Mouse (Mus musculus): ENCODE results near the gene Col27a1.

Gene Col27a1

DNA sequence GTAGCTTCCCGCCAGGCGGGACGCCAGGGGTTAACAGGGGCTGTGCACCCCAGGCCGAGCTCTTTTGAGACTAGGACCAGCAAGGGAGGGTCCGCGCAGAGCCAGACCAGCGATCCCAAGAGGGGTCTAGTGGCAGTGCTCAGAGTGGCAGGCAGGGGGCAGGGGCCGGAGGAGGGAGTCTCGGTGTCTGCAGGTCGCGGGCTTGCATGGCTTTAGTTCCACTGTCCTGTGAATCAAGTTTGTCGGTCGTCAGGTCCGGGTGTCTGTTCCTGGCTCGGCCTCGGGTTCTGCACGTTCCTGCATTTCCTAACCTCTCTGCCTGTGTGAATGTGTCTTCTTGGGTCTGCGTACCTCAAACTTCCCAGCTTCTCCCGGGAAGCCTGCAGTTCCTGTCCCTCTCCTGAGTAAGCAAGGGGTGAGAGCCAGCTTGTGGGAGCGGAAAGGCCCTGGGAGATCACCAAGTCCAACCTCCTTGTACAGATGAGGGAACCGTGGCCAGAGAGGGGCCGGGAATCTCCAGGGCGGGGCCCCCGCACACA lies 2.3 kb downstream of the Col27a1 start:
- peak; percentile 46 for DNase-seq (ENCODE audit: low read depth, low spot score)
- no peaks in the 10 kb centered on the region for H3K27me3 ChIP-seq (ENCODE audit: control insufficient read depth, insufficient read depth, low read length, poor library complexity, severe bottlenecking)

DNA sequence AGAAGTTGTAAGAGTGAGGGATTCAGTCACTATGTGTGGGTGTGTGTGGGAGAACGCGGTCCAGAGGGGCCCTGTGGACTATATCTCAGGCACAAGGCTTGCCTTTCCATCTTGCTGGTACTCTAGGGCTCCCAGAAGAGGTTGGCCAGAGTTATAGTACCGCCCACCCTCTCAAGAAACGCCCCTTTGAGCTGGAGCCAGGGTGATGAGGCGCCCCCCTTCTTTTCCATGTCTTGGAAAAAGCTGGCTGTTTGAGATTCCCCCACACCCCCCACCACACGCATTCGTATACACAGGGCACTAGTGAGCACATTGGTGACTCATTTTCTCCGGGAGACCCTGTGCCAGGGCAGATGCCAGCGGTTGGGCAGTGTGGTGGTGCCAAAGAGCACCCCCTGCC lies 2.8 kb downstream of the Col27a1 start:
- no peaks in the 10 kb centered on the region for H3K27me3 ChIP-seq (ENCODE audit: control insufficient read depth, insufficient read depth, low read length, poor library complexity, severe bottlenecking)
- DNase-seq (ENCODE audit: low read depth, low spot score): no peak
- H3K36me3 ChIP-seq (ENCODE audit: control insufficient read depth, insufficient read depth, low read length, poor library complexity, severe bottlenecking): no peaks in the 10 kb centered on the region

More for the DNA sequence above, 2.3 kb downstream of the Col27a1 start:
- H3K36me3 ChIP-seq (ENCODE audit: control insufficient read depth, insufficient read depth, low read length, poor library complexity, severe bottlenecking): no peaks in the 10 kb centered on the region

DNA sequence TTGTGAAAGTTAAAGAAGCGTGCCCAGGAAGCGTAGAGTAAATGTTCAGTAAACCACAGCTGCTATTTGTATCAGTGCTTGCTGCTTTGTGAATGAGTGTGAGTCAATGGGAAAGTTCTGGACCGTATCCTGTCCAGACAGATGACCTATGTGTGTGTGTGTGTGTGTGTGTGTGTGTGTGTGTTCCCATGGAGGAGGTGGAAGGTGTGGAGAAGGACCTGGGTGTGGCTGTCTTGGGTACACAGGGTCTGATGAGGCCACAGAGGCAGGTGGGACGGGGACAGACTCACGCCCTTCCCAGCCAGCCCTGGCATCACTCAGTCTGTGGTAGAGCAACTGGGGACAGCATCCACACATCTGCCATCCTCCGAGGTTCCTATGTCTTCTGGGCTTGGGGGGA lies 3.7 kb downstream of the Col27a1 start:
- H3K27me3 ChIP-seq (ENCODE audit: control insufficient read depth, insufficient read depth, low read length, poor library complexity, severe bottlenecking): no peaks in the 10 kb centered on the region
- H3K36me3 ChIP-seq (ENCODE audit: control insufficient read depth, insufficient read depth, low read length, poor library complexity, severe bottlenecking): no peaks in the 10 kb centered on the region
- DNase-seq (ENCODE audit: low read depth, low spot score): peak; percentile 42

DNA sequence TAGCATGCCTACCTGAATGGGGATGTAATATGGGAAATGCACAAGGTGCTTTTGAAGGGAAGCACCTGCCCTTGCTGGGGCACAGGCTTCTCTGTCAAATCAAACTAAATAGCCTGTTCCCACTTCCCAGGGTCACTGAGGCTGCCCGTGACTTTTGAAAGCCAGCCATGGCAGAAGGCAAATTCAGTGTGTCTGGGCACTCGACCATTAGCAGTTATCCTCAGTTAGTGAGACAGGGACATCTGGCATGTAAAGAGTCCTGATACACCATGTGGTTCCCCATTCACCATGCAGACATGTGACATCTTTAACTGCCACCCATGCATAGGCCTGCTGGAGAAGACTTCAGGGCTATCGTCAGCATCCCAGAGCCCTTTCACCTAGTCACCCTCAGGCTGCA lies 5.3 kb downstream of the Col27a1 start:
- no peaks in the 10 kb centered on the region for H3K27me3 ChIP-seq (ENCODE audit: control insufficient read depth, insufficient read depth, low read length, poor library complexity, severe bottlenecking)
- DNase-seq (ENCODE audit: low read depth, low spot score): no peak
- H3K36me3 ChIP-seq (ENCODE audit: control insufficient read depth, insufficient read depth, low read length, poor library complexity, severe bottlenecking): no peaks in the 10 kb centered on the region

DNA sequence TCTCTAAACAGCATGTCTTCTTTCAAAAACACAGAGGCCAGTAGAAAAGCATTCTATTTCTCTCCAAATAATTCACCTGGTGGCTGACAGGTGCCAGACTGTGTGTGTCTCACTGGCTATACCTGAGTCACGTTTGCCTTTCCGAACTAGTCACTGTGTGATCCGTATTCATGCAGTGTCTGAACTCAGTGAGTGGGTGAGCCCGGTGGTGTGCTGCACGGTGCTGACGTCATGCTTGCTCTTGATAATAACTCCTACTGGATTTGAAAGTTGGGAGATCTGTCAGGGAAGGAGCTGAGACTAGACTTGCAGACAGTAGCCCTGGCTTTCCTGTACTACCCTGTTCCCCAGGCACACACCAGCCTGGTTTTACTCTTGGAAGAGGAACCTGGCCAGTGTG lies 5.8 kb downstream of the Col27a1 start:
- Histone ChIP-seq H3K36me3 (ENCODE audit: control insufficient read depth, insufficient read depth, low read length, poor library complexity, severe bottlenecking) (no peaks in the 10 kb centered on the region), H3K27me3 (ENCODE audit: control insufficient read depth, insufficient read depth, low read length, poor library complexity, severe bottlenecking) (no peaks in the 10 kb centered on the region)
- no peak for DNase-seq (ENCODE audit: low read depth, low spot score)

DNA sequence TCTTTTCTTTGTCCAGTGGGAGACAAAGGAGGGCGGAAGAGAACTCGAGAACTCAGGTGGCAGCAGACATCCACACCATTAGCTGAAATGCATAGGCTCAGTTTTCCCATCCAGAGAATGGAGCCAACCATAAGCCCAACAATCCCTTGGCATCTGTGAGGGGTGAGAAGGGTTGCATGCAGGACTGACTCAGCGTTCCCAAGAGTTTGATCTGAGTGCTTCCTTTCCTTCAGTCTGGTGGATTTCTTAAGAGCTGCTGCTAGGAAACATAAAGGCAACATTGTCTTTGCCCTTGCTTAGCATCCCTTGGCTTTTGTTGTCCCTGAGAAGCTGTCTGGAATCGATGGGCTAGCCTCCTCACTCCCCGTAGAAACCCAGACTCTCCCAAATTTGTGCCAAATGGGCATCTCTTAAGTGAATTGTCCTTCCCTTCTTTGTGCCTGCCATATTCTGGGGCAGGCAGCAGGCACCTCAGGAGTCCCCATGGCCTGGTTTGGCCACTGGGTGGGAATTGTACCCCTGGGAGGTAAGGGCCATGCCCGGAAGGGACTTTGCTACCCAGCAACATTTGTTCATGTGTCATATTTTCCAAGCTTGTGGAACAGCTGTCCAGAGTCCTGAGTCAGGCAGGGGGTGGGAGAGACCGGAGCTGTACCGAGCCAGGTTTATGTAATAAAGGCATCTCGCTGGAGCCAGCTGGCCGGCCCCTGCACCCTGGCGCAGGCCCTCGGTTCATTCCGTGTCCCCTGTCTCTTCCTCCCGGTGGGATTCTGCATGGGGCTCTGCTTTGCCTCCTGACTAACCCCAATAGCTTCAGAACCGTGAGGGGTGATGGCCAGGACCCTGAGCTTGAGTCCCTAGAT lies 7.5 kb downstream of the Col27a1 start:
- no peak for DNase-seq (ENCODE audit: low read depth, low spot score)
- no peaks in the 10 kb centered on the region for H3K36me3 ChIP-seq (ENCODE audit: control insufficient read depth, insufficient read depth, low read length, poor library complexity, severe bottlenecking)
- H3K27me3 ChIP-seq (ENCODE audit: control insufficient read depth, insufficient read depth, low read length, poor library complexity, severe bottlenecking): no peaks in the 10 kb centered on the region

DNA sequence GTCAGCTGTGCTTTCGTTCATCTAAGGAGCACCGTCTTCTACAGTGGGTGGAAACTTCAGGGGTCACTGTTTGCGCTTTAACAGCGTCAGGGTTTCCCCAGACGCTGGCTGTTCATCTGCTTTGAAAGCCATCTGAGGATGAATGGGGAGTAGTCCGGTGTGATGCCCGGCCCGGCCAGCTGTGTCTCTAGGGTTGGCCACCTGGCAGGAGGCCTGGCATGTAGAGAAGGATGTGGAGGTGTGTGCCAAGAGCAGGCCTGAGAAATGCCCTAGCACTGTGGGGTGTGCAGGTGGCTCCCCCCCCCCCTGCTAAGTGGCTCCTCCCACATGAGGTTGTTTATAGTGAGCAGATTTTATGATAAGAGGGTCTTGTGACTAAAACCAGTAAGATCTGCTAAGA lies 8.4 kb downstream of the Col27a1 start:
- H3K27me3 ChIP-seq (ENCODE audit: control insufficient read depth, insufficient read depth, low read length, poor library complexity, severe bottlenecking): no peaks in the 10 kb centered on the region
- DNase-seq (ENCODE audit: low read depth, low spot score): no peak
- H3K36me3 ChIP-seq (ENCODE audit: control insufficient read depth, insufficient read depth, low read length, poor library complexity, severe bottlenecking): no peaks in the 10 kb centered on the region

DNA sequence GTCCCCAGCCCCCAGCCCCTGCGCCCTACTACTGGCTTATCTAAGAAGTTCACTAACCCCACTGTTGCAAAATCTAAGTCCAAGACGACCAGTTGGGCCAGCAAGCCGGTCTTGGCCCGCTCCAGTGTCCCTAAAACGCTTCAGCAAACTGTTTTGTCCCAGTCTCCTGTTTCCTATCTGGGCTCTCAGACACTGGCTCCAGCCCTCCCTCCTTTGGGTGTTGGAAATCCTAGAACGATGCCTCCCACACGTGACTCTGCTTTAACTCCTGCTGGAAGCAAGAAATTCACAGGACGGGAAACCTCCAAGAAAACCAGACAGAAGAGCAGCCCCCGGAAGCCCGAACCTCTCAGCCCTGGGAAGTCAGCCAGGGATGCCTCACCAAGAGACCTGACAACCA lies 11.6 kb downstream of the Col27a1 start:
- no peaks in the 10 kb centered on the region for H3K27me3 ChIP-seq (ENCODE audit: control insufficient read depth, insufficient read depth, low read length, poor library complexity, severe bottlenecking)
- no peaks in the 10 kb centered on the region for H3K36me3 ChIP-seq (ENCODE audit: control insufficient read depth, insufficient read depth, low read length, poor library complexity, severe bottlenecking)
- DNase-seq (ENCODE audit: low read depth, low spot score): no peak

DNA sequence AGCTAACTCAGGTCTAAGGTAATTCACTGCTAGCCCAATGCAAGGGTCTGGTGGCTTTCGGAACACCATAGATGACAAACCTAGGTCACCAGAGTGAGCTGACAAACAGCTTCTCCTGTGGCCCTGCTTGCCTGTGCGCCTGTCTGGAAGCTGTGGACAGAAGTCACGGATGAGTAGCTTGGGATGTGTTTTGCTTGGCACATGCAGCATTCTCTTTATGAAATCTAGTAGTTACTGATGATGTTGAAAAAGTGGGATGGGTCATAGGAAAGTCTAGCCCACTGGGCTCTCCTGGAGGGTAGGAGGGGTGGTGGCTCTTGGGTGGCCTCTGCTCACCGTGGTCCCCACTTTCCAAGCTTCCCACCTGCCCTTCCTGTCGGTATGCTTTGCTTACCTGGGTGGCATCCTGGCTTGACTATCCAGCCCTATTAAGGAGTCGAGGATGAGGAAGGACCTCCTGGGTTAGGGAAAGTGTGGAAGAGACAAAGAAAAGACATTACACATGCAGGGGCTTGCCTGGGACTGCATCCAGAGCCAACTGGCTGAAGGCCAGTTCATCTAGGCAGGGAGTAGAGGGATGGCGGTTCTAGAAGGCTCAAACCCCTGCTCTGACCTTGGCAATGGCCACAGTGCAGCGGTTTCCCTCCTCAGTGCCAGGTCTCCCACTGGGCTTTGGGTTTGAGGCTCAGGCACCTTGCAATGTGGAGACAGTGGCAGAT lies 12.5 kb downstream of the Col27a1 start:
- Histone ChIP-seq H3K36me3 (ENCODE audit: control insufficient read depth, insufficient read depth, low read length, poor library complexity, severe bottlenecking) (no peaks in the 10 kb centered on the region), H3K27me3 (ENCODE audit: control insufficient read depth, insufficient read depth, low read length, poor library complexity, severe bottlenecking) (no peaks in the 10 kb centered on the region)
- DNase-seq (ENCODE audit: low read depth, low spot score): no peak

DNA sequence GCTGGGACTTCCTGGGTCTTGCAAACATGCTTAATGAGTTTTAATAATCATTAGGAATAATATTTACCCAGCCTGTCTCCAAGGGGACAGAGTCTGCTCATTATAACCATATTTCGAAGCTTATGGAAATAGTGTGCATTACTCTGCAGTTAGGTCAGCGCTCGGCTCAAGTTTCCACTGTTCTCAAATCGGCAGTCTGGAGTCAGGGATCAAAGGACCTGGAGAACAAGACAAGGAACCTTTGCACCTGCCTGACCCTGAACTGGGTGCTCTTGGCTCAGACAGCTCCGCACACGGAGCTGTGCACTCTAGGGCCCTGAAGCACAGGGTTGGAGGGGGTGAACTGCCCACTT lies 13.1 kb downstream of the Col27a1 start:
- no peak for DNase-seq (ENCODE audit: low read depth, low spot score)
- no peaks in the 10 kb centered on the region for H3K27me3 ChIP-seq (ENCODE audit: control insufficient read depth, insufficient read depth, low read length, poor library complexity, severe bottlenecking)
- no peaks in the 10 kb centered on the region for H3K36me3 ChIP-seq (ENCODE audit: control insufficient read depth, insufficient read depth, low read length, poor library complexity, severe bottlenecking)

DNA sequence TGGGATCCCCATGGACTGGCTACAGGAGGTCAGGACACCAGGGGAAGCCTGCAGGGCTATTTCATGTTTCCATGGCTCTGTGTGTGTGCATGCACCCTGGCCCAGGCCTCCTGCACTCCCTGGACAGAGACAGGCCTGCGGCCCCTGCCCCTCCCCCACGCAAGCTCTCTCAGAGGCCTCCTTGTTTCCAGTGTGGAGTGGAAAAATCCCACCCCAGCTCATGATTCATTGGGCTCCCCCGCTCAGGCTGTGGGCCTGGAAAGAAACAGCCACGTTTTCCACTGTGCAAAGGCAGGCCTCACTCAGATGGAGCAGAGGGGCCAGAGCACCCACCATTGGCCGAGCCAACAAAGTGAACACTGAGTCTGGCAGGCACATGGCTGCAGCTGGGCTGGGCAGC lies 15.1 kb downstream of the Col27a1 start:
- Histone ChIP-seq H3K27me3 (ENCODE audit: control insufficient read depth, insufficient read depth, low read length, poor library complexity, severe bottlenecking) (no peaks in the 10 kb centered on the region), H3K36me3 (ENCODE audit: control insufficient read depth, insufficient read depth, low read length, poor library complexity, severe bottlenecking) (no peaks in the 10 kb centered on the region)
- DNase-seq (ENCODE audit: low read depth, low spot score): no peak

DNA sequence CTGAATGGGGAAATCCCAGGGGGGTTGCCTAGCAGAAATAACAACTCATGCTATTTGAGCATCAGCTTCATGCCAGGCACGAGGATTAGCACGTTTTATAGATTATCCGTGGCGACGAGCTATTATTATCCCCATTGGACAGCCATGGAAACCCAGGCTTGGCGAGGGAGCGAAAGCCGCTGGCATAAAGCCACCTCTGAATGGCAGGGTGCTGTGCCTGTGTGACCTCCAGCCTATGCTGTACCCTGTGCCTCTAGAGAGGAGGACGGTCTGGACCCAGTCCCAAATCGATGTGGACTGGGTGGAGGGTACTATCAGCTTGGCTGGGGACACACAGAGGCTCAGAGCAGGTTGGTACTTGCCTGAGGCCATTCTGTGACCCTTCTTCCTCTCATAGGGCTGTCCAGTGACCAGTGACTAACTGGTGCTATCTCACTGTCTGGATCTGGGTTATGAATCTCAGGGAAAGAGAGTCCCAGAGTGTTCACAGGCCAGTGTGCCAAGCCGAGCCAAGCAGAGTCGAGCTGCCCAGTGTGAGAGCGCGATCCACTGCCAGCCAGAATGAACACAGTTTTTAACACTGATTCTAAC lies 16.3 kb downstream of the Col27a1 start:
- no peaks in the 10 kb centered on the region for H3K27me3 ChIP-seq (ENCODE audit: control insufficient read depth, insufficient read depth, low read length, poor library complexity, severe bottlenecking)
- H3K36me3 ChIP-seq (ENCODE audit: control insufficient read depth, insufficient read depth, low read length, poor library complexity, severe bottlenecking): no peaks in the 10 kb centered on the region
- no peak for DNase-seq (ENCODE audit: low read depth, low spot score)

DNA sequence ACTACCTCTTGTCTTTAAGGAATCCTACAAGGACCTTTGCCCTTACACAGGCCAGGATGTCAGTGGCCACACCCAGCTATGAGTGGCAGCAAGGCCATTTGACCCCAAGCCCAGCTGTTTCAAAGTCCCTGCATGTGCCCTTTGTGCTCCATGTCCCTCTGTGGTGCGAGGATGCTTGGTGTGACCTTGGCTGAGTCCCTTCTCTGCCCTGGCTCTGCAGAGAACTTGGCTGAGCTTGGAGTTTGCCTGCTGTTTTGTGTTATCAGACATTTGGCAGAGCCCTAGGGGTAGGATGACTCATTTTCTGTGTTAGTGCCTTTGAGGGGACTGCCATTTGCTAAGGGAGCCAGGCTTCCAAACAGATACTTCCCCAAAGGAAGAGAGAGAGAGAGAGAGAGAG lies 17.3 kb downstream of the Col27a1 start:
- DNase-seq (ENCODE audit: low read depth, low spot score): no peak
- H3K36me3 ChIP-seq (ENCODE audit: control insufficient read depth, insufficient read depth, low read length, poor library complexity, severe bottlenecking): no peaks in the 10 kb centered on the region

DNA sequence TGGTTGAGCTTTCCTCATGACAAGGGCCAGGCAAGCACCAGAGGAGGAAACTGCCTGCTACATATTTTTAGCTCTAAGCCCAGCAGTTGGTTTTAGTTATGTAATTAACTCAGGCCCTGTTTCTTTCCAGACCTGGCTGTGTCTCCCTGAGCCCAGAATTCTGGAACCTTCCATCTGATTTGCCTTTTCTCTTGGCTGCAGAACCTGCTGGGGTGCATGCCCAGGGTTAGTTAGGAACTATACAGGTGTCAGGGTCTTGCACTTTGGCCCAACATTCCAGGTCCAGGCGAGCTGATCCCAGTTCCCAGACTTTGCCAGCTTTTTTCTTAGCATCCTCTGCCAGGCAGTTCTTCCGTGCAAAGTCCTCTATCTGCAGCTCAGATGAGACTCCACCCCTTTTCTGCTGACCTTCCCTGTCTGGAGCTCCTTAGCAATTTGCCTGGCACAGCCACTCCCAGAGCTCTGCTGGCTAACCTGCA lies 18.8 kb downstream of the Col27a1 start:
- no peak for DNase-seq (ENCODE audit: low read depth, low spot score)
- no peaks in the 10 kb centered on the region for H3K36me3 ChIP-seq (ENCODE audit: control insufficient read depth, insufficient read depth, low read length, poor library complexity, severe bottlenecking)
- no peaks in the 10 kb centered on the region for H3K27me3 ChIP-seq (ENCODE audit: control insufficient read depth, insufficient read depth, low read length, poor library complexity, severe bottlenecking)

More for the DNA sequence above, 17.3 kb downstream of the Col27a1 start:
- H3K27me3 ChIP-seq (ENCODE audit: control insufficient read depth, insufficient read depth, low read length, poor library complexity, severe bottlenecking): no peaks in the 10 kb centered on the region
